Mouse (Mus musculus) adrenal gland, postnatal 10 days (tissue): ENCODE data around the gene Arid3b. TPM values are rescaled to one million over a fixed set of nuclear protein-coding genes. Genes with fewer than 3 reads are reported as not detected.

Source experiments
- DNase-seq: peaks from one replicate; pipeline ENCODE4 v3.0.0; 2021; ENCODE audit warnings: mixed read lengths
- total RNA-seq, 2 experiments: library from RNA; stranded (reverse); gene quantifications; 2 replicates each; pipeline ENCODE4 v1.2.3; 2021

The Arid3b gene
- total RNA-seq, 2 experiments from 2014 or later, result 3.3 to 4.4 TPM

GRCm38 (mm10) chr9:57829812-57830557 lies 6.6 kb downstream of the Arid3b start:
- no peak for DNase-seq

GRCm38 (mm10) chr9:57823397-57823796 lies 13.2 kb downstream of the Arid3b start:
- DNase-seq, result no peak

GRCm38 (mm10) chr9:57822812-57823211 lies 13.8 kb downstream of the Arid3b start:
- no peak for DNase-seq

- DNase-seq, result no peak
Observed at GRCm38 (mm10) chr9:57820186-57821080, 16.2 kb downstream of the Arid3b start.

- DNase-seq, result peak; percentile 43
Observed at GRCm38 (mm10) chr9:57817220-57817667, 19.3 kb downstream of the Arid3b start.

GRCm38 (mm10) chr9:57814866-57815265 lies 21.7 kb downstream of the Arid3b start:
- DNase-seq, result no peak

- no peak for DNase-seq
Observed at GRCm38 (mm10) chr9:57814014-57814413, 22.6 kb downstream of the Arid3b start.

- DNase-seq, result no peak
Observed at GRCm38 (mm10) chr9:57811793-57812733, 24.5 kb downstream of the Arid3b start.

- DNase-seq, result no peak
Observed at GRCm38 (mm10) chr9:57810691-57811090, 25.9 kb downstream of the Arid3b start.

- no peak for DNase-seq
Observed at GRCm38 (mm10) chr9:57808771-57809310, 27.8 kb downstream of the Arid3b start.

GRCm38 (mm10) chr9:57807174-57807651 lies 29.4 kb downstream of the Arid3b start:
- DNase-seq, result no peak

- no peak for DNase-seq
Observed at GRCm38 (mm10) chr9:57806066-57806481, 30.5 kb downstream of the Arid3b start.

GRCm38 (mm10) chr9:57805087-57805737 lies 31.4 kb downstream of the Arid3b start:
- DNase-seq, result no peak

- no peak for DNase-seq
Observed at GRCm38 (mm10) chr9:57803839-57804238, 32.8 kb downstream of the Arid3b start.

GRCm38 (mm10) chr9:57803047-57803446 lies 33.5 kb downstream of the Arid3b start:
- no peak for DNase-seq

GRCm38 (mm10) chr9:57800325-57800975 lies 36.1 kb downstream of the Arid3b start:
- DNase-seq, result no peak

- peak; percentile 33 for DNase-seq
Observed at GRCm38 (mm10) chr9:57798725-57799253, 37.8 kb downstream of the Arid3b start.

GRCm38 (mm10) chr9:57797456-57797855 lies 39.1 kb downstream of the Arid3b start:
- no peak for DNase-seq

- no peak for DNase-seq
Observed at GRCm38 (mm10) chr9:57789733-57790132, 46.9 kb downstream of the Arid3b start.

GRCm38 (mm10) chr9:57782656-57783055 lies 53.9 kb downstream of the Arid3b start:
- no peak for DNase-seq
